Mouse (Mus musculus) stomach, embryonic 14.5 days (tissue): Measurements from ENCODE around the gene Plekhd1. TPM values are rescaled to one million over a fixed set of nuclear protein-coding genes. Genes with fewer than 3 reads are reported as not detected.

Experiments
- ATAC-seq: fragments of 200-750 bp; cut with Nextera tagmentation; 2 replicates; pipeline ENCODE4 v1.8.0; 2017; ENCODE audit warnings: low read depth, moderate TSS enrichment; ENCODE audit not compliant: insufficient number of reproducible peaks, insufficient read depth, low FRiP score
- H3K27ac ChIP-seq: fragments of 300-500 bp; sonication (generic); 2 replicates; pipeline ENCODE4 v1.5.1; 2014; ENCODE audit warnings: mild to moderate bottlenecking, low read length, moderate library complexity, mixed read lengths
- H3K27me3 ChIP-seq: fragments of 300-500 bp; sonication (generic); 2 replicates; pipeline ENCODE4 v1.6.1; 2014; ENCODE audit warnings: low read length, control low read depth, mixed read lengths; ENCODE audit not compliant: control insufficient read depth, insufficient read depth
- H3K36me3 ChIP-seq: fragments of 300-500 bp; sonication (generic); 2 replicates; pipeline ENCODE4 v1.6.1; 2014; ENCODE audit warnings: mild to moderate bottlenecking, control low read depth, low read length, moderate library complexity, mixed read lengths; ENCODE audit not compliant: control insufficient read depth, insufficient read depth
- H3K4me1 ChIP-seq: fragments of 300-500 bp; sonication (generic); 2 replicates; pipeline ENCODE4 v1.6.1; 2014; ENCODE audit warnings: low read length, control low read depth, mixed read lengths; ENCODE audit not compliant: control insufficient read depth, insufficient read depth
- H3K4me2 ChIP-seq: fragments of 300-500 bp; sonication (generic); replicated peaks from 2 replicates; pipeline ENCODE4 v1.6.1; 2014; ENCODE audit warnings: low read depth, low read length, control low read depth
- H3K4me3 ChIP-seq: fragments of 300-500 bp; sonication (generic); 2 replicates; pipeline ENCODE4 v1.5.1; 2014; ENCODE audit warnings: low read depth, low read length, control low read depth
- H3K9ac ChIP-seq: fragments of 300-500 bp; sonication (generic); replicated peaks from 2 replicates; pipeline ENCODE4 v1.6.1; 2014; ENCODE audit warnings: low read depth, mild to moderate bottlenecking, control low read depth, low read length, moderate library complexity, mixed read lengths
- H3K9me3 ChIP-seq: fragments of 300-500 bp; sonication (generic); 2 replicates; pipeline ENCODE4 v1.6.1; 2016; ENCODE audit warnings: low read depth, low read length, control low read depth; ENCODE audit not compliant: control insufficient read depth
- WGBS: fragments of 180-500 bp; shearing (Covaris S2); extraction: QIAGEN DNeasy Blood & Tissue Kit; methylation state at CpG from one replicate; pipeline ENCODE4 v1.1.7; 2014; 5-methylcytosine and 5-hydroxymethylcytosine counted together
- polyA plus RNA-seq: library from polyadenylated mRNA; unstranded; fragments of >200 nt; fragmentation: Nextera tagmentation; extraction: Ambion mirVana; gene quantifications from 2 replicates; pipeline ENCODE4 v1.2.1, GENCODE M21; 2014

Gene Plekhd1
- 3.9 and 6.5 TPM in 2 replicates for polyA plus RNA-seq

GRCm38 (mm10) chr12:80692269-80692972 is at the start of gene Plekhd1:
Plekhd1 (plus strand) TSS chr12:80692591.
- peak; percentile 79 for ATAC-seq

DNA sequence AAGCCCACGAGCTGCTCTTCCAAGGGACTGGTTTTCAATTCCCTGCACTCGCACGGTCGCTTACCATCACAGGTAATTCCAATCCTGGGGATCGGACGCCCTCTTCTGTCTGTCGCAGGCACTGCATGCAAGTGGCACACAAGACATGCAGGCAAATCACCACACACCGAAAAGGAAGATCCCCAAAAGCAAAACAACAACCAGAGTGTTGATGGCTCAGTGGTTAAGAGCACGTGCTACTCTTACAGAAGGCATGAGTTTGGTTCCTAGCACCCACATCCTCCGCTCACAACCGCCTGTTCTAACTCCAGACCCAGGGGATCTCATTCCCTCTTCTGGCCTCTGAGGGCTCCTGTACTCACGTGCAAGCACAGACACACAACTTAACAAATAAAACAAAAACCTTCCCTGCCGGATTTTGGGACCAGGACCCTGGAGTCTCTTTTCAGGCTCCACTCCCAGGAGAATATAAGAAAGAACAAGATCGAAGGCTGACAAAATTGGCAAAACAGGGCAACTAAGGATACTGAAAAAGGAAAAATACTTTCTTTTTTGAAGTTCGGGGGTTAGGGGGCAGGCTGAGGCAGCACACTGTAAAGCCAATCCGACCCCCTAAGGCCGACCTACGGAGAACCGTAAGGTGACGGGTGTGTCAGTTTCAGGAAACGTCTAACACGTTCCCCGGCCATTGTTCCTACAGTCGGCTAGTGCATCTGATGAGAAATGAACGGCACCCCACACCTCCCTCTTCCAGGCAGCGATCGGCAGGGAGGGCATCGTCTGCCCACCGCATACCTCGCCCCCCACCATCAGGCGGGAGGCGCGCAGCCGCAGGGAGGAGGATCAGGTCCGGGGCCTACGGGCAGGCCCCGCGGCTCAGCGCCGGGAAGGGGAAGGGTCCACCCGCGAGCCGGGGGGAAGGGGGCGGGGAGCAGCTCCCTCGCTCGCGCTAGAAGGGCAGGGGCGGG is 49.4 kb upstream of the Plekhd1 start:
- H3K4me2 ChIP-seq, result peak overlapping the region; percentile 93
- peak; percentile 58; the same call in 1 of the 2 replicates for ATAC-seq
- H3K27me3 ChIP-seq, result no peaks in the 10 kb centered on the region
- H3K4me3 ChIP-seq, result peak overlapping the region; percentile 95
- H3K27ac ChIP-seq, result peak overlapping the region; percentile 92
- H3K4me1 ChIP-seq, result peaks cover 21% of the 10 kb centered on the region
- 3% methylated on average over 46 of the region's 48 CpGs for WGBS
- H3K36me3 ChIP-seq, result peaks cover 28% of the 10 kb centered on the region
- peak overlapping the region; percentile 98 for H3K9ac ChIP-seq
- H3K9me3 ChIP-seq, result no peaks in the 10 kb centered on the region

More at GRCm38 (mm10) chr12:80692269-80692972, at the start of gene Plekhd1:
- Histone ChIP-seq H3K4me2 (peak within 1 kb of the TSS; percentile 60), H3K27ac (no peak within 1 kb of the TSS), H3K4me1 (peaks cover 12% of the 10 kb centered on the region; the same call in 1 of the 2 replicates), H3K27me3 (0 out of 2 replicates have a peak, but pooled peaks cover 10% of the 10 kb centered on the region), H3K9ac (0 out of 2 replicates have a peak within 1 kb of the TSS, but pooled peaks have one; percentile 11), H3K4me3 (peak within 1 kb of the TSS; percentile 36), H3K9me3 (no peaks in the 10 kb centered on the region), H3K36me3 (no peaks in the 10 kb centered on the region)
- WGBS, result 1% methylated on average over 52 of the region's 52 CpGs

DNA sequence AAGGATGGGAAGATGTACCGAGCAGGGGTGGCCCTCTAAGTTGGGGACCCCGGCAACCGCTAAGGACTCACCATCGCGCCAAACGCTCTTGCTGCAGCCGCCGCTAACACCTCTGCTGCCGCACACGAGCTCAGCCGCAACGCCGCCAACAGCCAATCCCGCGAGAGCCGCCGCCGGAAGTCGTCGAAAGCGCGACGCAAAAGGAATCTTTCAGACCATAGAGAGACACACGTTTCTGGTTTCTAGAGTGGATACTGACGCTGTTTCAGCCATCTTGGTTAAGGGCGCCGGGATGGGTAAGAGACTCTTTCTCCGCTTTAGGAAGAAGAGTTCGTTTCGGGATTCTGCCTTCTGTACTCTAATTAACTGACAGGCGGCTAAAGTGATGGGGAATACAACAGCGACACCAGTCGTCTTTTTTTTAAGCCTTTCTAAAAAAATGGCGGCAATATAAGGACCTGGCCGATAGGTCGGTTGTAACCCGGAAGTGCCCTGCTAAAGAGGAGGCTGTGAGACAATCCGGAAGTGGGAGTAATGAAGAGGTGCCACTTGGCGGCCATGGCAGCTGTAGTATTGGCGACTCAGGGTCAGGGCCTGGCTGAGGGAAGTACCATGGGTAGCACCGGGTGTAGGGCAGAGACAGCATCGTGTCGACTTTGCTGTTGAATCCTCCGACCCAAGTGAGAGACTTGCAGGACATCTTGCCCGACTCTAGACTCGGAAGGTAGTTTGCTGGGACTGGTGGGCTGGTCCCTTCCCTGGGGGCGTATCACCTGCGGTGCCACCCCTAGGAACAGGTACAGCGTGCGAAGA is 48.5 kb upstream of the Plekhd1 start, which contains the start of the genes Slc39a9 and Erh:
Gene Slc39a9, plus strand, starts transcription at position 191 of the 813 bp plus-strand sequence.
Gene Erh, minus strand, starts transcription at position 649 of the 813 bp plus-strand sequence.
- Histone ChIP-seq H3K27ac (peak within 1 kb of the TSS; percentile 92), H3K4me1 (peaks cover 21% of the 10 kb centered on the region), H3K9me3 (no peaks in the 10 kb centered on the region), H3K4me3 (peak within 1 kb of the TSS; percentile 95), H3K27me3 (no peaks in the 10 kb centered on the region), H3K36me3 (peaks cover 20% of the 10 kb centered on the region), H3K4me2 (peak within 1 kb of the TSS; percentile 93), H3K9ac (peak within 1 kb of the TSS; percentile 98)
- under 1% methylated on average over 50 of the region's 50 CpGs for WGBS
- peak; percentile 95 for ATAC-seq

DNA sequence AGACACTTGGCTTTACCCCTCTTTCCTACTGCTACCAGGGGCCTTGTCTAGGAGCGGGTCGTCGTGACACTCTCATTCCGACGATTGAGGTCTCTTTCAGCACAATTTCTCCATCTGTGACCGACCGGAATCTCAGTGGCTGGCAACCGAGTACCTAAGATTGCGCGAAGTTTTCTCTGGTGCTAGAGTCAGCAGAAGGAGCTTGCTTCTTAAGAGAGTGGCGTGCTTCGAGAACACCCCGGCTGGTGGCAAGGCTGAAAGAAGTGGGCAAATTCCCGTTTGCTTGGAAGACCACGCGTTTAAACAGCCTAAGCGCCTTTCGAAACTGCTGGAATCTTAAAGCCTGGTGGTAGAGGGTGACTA is 47.9 kb upstream of the Plekhd1 start:
- peak overlapping the region; percentile 95 for H3K4me3 ChIP-seq
- H3K4me1 ChIP-seq, result peaks cover 21% of the 10 kb centered on the region
- peak overlapping the region; percentile 98 for H3K9ac ChIP-seq
- H3K27me3 ChIP-seq, result no peaks in the 10 kb centered on the region
- peak overlapping the region; percentile 93 for H3K4me2 ChIP-seq
- H3K9me3 ChIP-seq, result no peaks in the 10 kb centered on the region
- WGBS, result 8% methylated on average over 18 of the region's 18 CpGs
- H3K27ac ChIP-seq, result peak overlapping the region; percentile 92; the same call in 1 of the 2 replicates
- no peak for ATAC-seq
- H3K36me3 ChIP-seq, result peaks cover 14% of the 10 kb centered on the region

DNA sequence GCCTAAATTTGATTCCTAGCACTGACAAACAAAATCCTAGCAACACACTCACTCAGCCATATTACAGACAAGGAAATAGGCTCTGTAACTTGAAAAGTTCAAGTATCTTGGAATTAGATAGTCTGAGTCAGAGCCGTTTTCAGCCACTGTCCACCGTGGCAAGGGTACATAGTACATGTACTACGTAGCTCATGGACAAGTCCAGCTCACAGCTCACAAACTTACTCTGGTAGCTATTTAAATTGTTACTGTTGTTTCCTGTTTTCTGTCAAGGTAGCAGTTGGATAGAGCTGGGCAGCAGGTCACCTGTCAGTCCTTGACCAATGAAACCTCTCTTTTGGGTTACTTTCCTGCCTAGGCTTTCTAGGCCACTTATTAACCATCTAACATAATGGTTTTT is 46.0 kb upstream of the Plekhd1 start:
- Histone ChIP-seq H3K4me1 (peaks cover 21% of the 10 kb centered on the region), H3K4me3 (peak overlapping the region; percentile 95; the same call in 1 of the 2 replicates), H3K36me3 (no peaks in the 10 kb centered on the region; the same call in 1 of the 2 replicates), H3K9ac (no peak overlapping the region), H3K27ac (no peak overlapping the region), H3K9me3 (no peaks in the 10 kb centered on the region), H3K4me2 (peak overlapping the region; percentile 93; the same call in 1 of the 2 replicates), H3K27me3 (no peaks in the 10 kb centered on the region)
- no peak for ATAC-seq
- 92% methylated on average over 3 of the region's 3 CpGs for WGBS

DNA sequence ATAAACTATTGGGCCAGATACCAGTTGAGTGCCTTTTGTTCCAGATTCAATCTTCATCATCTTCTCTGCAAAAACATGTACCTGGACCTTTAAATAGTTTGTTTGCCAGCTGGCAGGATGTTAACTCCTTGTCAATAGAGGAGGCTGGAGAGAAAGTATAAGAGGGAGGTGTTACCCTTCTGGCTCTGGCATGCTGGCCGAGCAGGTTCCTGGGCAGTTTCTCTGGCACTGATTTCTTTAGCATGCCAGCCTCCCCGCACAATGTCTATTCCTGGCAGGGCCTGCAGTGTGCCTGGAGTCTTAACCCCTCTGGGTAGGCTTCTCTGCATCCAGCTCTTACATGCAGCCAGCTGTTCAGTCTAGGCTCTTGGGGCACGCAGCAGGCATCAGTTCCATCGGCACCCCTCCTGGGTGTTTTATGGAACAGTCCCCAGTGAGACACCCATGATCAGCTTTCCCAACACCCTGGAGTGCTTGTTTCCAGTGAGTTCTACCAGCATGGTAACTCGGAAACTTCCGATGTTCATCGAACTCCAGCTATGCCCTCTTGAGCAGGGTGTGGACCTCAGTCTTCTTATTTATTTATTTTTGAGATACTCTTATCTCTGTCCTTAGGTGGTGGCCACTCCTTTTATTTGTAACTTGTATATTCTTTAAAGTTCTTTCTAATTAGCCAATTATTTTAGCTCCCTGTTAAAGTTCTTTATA is 38.3 kb upstream of the Plekhd1 start:
- Histone ChIP-seq H3K9ac (no peak overlapping the region), H3K4me3 (no peak overlapping the region), H3K36me3 (no peaks in the 10 kb centered on the region; the same call in 1 of the 2 replicates), H3K4me2 (no peak overlapping the region), H3K27ac (no peak overlapping the region), H3K4me1 (no peaks in the 10 kb centered on the region), H3K27me3 (no peaks in the 10 kb centered on the region), H3K9me3 (no peaks in the 10 kb centered on the region)
- 76% methylated on average over 7 of the region's 7 CpGs for WGBS
- no peak for ATAC-seq

DNA sequence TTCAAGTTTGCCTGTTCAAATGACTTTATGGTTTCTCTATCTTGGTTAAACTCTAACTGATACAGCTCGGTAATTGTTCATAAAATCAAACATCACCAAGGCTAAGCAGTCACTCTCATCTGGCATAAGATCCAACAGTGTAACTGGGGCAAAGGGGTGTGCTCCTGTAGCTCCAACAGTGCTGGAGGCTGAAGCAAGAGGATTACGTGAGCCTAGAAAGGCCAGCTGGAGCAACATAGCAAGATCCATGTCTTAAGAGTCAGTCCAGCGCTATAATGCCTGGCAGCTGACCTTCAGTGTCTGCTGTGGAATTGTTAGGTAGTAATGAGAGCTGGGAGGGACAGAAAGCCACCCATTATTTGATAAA is 37.7 kb upstream of the Plekhd1 start:
- no peak for ATAC-seq
- Histone ChIP-seq H3K4me2 (no peak overlapping the region), H3K36me3 (no peaks in the 10 kb centered on the region), H3K9me3 (no peaks in the 10 kb centered on the region), H3K27me3 (no peaks in the 10 kb centered on the region), H3K27ac (no peak overlapping the region), H3K4me3 (no peak overlapping the region), H3K4me1 (no peaks in the 10 kb centered on the region), H3K9ac (no peak overlapping the region)
- WGBS, result 86% methylated on average over 3 of the region's 3 CpGs
